Mouse (Mus musculus): Measurements from ENCODE around the gene Epha2. TPM values are rescaled to one million over a fixed set of nuclear protein-coding genes. Genes with fewer than 3 reads are reported as not detected.

The Epha2 gene
- total RNA-seq (2021), result 1 to 10 TPM in 1 of 2 experiments, under 1 TPM in 1; 0.99 to 1.4 TPM

- peak; percentile 41 to 68 for DNase-seq (ENCODE audit: extremely low spot score in 1 of 2, low spot score in 1 of 2)
Measured at GRCm38 (mm10) chr4:141301116-141301553, at the start of gene Epha2. Gene Epha2, plus strand, starts transcription at chr4:141301240.

- DNase-seq (ENCODE audit: extremely low spot score in 1 of 2, low spot score in 1 of 2), result no peak
Measured at GRCm38 (mm10) chr4:141252641-141253040, 48.4 kb upstream of the Epha2 start.

GRCm38 (mm10) chr4:141254234-141254633 lies 46.8 kb upstream of the Epha2 start:
- DNase-seq (ENCODE audit: extremely low spot score in 1 of 2, low spot score in 1 of 2), result no peak

GRCm38 (mm10) chr4:141257440-141257839 lies 43.6 kb upstream of the Epha2 start:
- no peak for DNase-seq (ENCODE audit: extremely low spot score in 1 of 2, low spot score in 1 of 2)

GRCm38 (mm10) chr4:141259413-141259812 lies 41.6 kb upstream of the Epha2 start:
- DNase-seq (ENCODE audit: extremely low spot score in 1 of 2, low spot score in 1 of 2), result no peak

- DNase-seq (ENCODE audit: extremely low spot score in 1 of 2, low spot score in 1 of 2), result no peak
Measured at GRCm38 (mm10) chr4:141260007-141260723, 40.9 kb upstream of the Epha2 start.

- no peak for DNase-seq (ENCODE audit: extremely low spot score in 1 of 2, low spot score in 1 of 2)
Measured at GRCm38 (mm10) chr4:141262906-141263637, 38.0 kb upstream of the Epha2 start.

GRCm38 (mm10) chr4:141265979-141266637 lies 34.9 kb upstream of the Epha2 start:
- no peak for DNase-seq (ENCODE audit: extremely low spot score in 1 of 2, low spot score in 1 of 2)

- DNase-seq (ENCODE audit: extremely low spot score in 1 of 2, low spot score in 1 of 2), result no peak
Measured at GRCm38 (mm10) chr4:141267250-141267649, 33.8 kb upstream of the Epha2 start.

- DNase-seq (ENCODE audit: extremely low spot score in 1 of 2, low spot score in 1 of 2), result peak in 1 of 2 experiments; percentile 66
Measured at GRCm38 (mm10) chr4:141267837-141268236, 33.2 kb upstream of the Epha2 start.

GRCm38 (mm10) chr4:141268350-141268749 lies 32.7 kb upstream of the Epha2 start:
- no peak for DNase-seq (ENCODE audit: extremely low spot score in 1 of 2, low spot score in 1 of 2)

GRCm38 (mm10) chr4:141269080-141269479 lies 32.0 kb upstream of the Epha2 start:
- no peak for DNase-seq (ENCODE audit: extremely low spot score in 1 of 2, low spot score in 1 of 2)

- DNase-seq (ENCODE audit: extremely low spot score in 1 of 2, low spot score in 1 of 2), result no peak
Measured at GRCm38 (mm10) chr4:141270201-141270940, 30.7 kb upstream of the Epha2 start.

- no peak for DNase-seq (ENCODE audit: extremely low spot score in 1 of 2, low spot score in 1 of 2)
Measured at GRCm38 (mm10) chr4:141271228-141271627, 29.8 kb upstream of the Epha2 start.

- DNase-seq (ENCODE audit: extremely low spot score in 1 of 2, low spot score in 1 of 2), result no peak
Measured at GRCm38 (mm10) chr4:141271721-141272120, 29.3 kb upstream of the Epha2 start.

GRCm38 (mm10) chr4:141272878-141273277 lies 28.2 kb upstream of the Epha2 start:
- DNase-seq (ENCODE audit: extremely low spot score in 1 of 2, low spot score in 1 of 2), result no peak

- peak; percentile 76 to 88 for DNase-seq (ENCODE audit: extremely low spot score in 1 of 2, low spot score in 1 of 2)
Measured at GRCm38 (mm10) chr4:141273296-141273695, 27.7 kb upstream of the Epha2 start.

GRCm38 (mm10) chr4:141274485-141275341 lies 26.3 kb upstream of the Epha2 start:
- peak in 1 of 2 experiments; percentile 11 for DNase-seq (ENCODE audit: extremely low spot score in 1 of 2, low spot score in 1 of 2)

GRCm38 (mm10) chr4:141277157-141277556 lies 23.9 kb upstream of the Epha2 start:
- DNase-seq (ENCODE audit: extremely low spot score in 1 of 2, low spot score in 1 of 2), result no peak

- no peak for DNase-seq (ENCODE audit: extremely low spot score in 1 of 2, low spot score in 1 of 2)
Measured at GRCm38 (mm10) chr4:141278154-141278553, 22.9 kb upstream of the Epha2 start.

Data from layer of hippocampus, postnatal 25 days (tissue).